Mouse (Mus musculus): ENCODE data around the gene Ankrd17. TPM values are rescaled to one million over a fixed set of nuclear protein-coding genes. Genes with fewer than 3 reads are reported as not detected.

Ankrd17 gene
- polyA plus RNA-seq, 1 experiment from 2014 or later = 28.7 TPM

DNA sequence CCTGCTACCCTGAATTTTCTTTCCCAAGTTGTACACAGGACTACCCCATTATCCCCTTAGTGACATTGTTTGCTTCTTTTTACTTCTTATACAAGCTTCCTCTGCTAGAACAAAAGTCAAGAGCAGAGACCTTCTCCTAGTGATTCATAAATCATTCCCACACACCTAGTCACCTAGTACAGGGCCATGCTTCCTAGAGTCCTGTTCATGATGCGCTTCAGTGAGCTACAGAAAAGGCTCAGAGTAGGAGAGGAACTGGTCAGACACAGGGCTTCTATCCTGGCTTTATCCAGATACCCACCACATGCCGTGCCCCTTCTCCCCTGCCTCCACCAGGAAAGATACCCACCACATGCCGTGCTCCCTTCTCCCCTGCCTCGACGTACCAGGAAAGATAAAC lies 187.3 kb downstream of the Ankrd17 start:
- Histone ChIP-seq H3K27ac (ENCODE audit: low read depth, low read length) (no peak overlapping the region), H3K4me2 (ENCODE audit: low read depth) (no peak overlapping the region), H3K9ac (ENCODE audit: low read length) (no peak overlapping the region), H3K9me3 (ENCODE audit: control insufficient read depth, low read length) (no peaks in the 10 kb centered on the region), H3K36me3 (ENCODE audit: control insufficient read depth, insufficient read depth, low read length) (no peaks in the 10 kb centered on the region), H3K4me3 (ENCODE audit: low read depth, low read length) (no peak overlapping the region), H3K27me3 (ENCODE audit: control insufficient read depth, insufficient read depth, low read length) (no peaks in the 10 kb centered on the region), H3K4me1 (ENCODE audit: control insufficient read depth, insufficient read depth, low read length) (no peaks in the 10 kb centered on the region)
- DNase-seq (ENCODE audit: low spot score) (no peak), ATAC-seq (ENCODE audit: insufficient read depth, low FRiP score, low TSS enrichment) (no peak)
- WGBS = 85% methylated on average over 5 of the region's 5 CpGs

DNA sequence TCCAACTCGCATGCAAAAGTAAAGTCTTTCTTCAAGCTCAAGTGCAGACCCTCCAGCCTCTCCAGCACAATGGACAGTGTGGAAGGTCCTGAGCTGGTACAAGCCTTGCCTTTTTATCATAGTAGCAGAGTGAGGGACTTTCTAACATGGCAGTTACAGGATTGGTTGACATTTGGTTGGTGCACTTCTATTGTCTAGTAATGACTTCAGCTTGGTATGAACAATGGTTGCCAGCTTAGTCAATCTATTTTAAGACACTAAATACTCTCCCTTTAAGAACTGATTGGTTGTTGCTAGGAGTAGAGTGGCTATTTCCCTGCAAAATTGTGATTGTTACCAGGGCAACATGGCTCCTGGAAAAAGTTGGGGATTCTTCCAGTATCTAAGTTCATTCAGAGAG lies 188.3 kb downstream of the Ankrd17 start:
- Histone ChIP-seq H3K4me2 (ENCODE audit: low read depth) (no peak overlapping the region), H3K9ac (ENCODE audit: low read length) (no peak overlapping the region), H3K4me3 (ENCODE audit: low read depth, low read length) (no peak overlapping the region), H3K9me3 (ENCODE audit: control insufficient read depth, low read length) (no peaks in the 10 kb centered on the region), H3K4me1 (ENCODE audit: control insufficient read depth, insufficient read depth, low read length) (no peaks in the 10 kb centered on the region), H3K27ac (ENCODE audit: low read depth, low read length) (no peak overlapping the region), H3K36me3 (ENCODE audit: control insufficient read depth, insufficient read depth, low read length) (no peaks in the 10 kb centered on the region), H3K27me3 (ENCODE audit: control insufficient read depth, insufficient read depth, low read length) (no peaks in the 10 kb centered on the region)
- WGBS = 94% methylated on average over 1 of the region's 1 CpGs
- ATAC-seq (ENCODE audit: insufficient read depth, low FRiP score, low TSS enrichment) = no peak
- no peak for DNase-seq (ENCODE audit: low spot score)

Other genes starting within 250 kb of the Ankrd17 start
- gene Cox18, start 142.6 kb downstream of the Ankrd17 start, polyA plus RNA-seq (2014; fragmentation: Nextera tagmentation; extraction: Ambion mirVana) = 29.0 and 29.2 TPM in 2 replicates
- gene Gm9958, start 627 bp upstream of the Ankrd17 start, polyA plus RNA-seq (2014; fragmentation: Nextera tagmentation; extraction: Ambion mirVana) = 5.5 and 6.4 TPM in 2 replicates
- 0.50 and 0.92 TPM in 2 replicates for gene Alb, start 94.3 kb upstream of the Ankrd17 start, polyA plus RNA-seq (2014; fragmentation: Nextera tagmentation; extraction: Ambion mirVana)
- gene Afp, start 124.2 kb upstream of the Ankrd17 start, polyA plus RNA-seq (2014; fragmentation: Nextera tagmentation; extraction: Ambion mirVana) = 2.7 and 5.0 TPM in 2 replicates
- gene Afm, start 152.4 kb upstream of the Ankrd17 start, polyA plus RNA-seq (2014; fragmentation: Nextera tagmentation; extraction: Ambion mirVana) = not detected in 2 replicates
- gene 5830473C10Rik, start 194.5 kb upstream of the Ankrd17 start, polyA plus RNA-seq (2014; fragmentation: Nextera tagmentation; extraction: Ambion mirVana) = not detected in 2 replicates

Measured in neural tube, embryonic 11.5 days (tissue).